Mouse (Mus musculus) frontal cortex, postnatal 10 days (tissue): ENCODE measurements around the gene Arhgap21.
A peak's percentile ranks its signal among the peaks of the same experiment; 100 is the strongest.

Source experiments
- DNase-seq, 2 experiments: peaks; one replicate each; pipeline ENCODE4 v3.0.0; 2022; ENCODE audit warnings: low spot score in 2 of 2, mixed read lengths in 1 of 2

Gene Arhgap21

GRCm38 (mm10) chr2:20968441-20969200 lies at the start of gene Arhgap21:
Arhgap21 (minus strand) TSS chr2:20968881.
- peak; percentile 72 to 81 for DNase-seq

DNA sequence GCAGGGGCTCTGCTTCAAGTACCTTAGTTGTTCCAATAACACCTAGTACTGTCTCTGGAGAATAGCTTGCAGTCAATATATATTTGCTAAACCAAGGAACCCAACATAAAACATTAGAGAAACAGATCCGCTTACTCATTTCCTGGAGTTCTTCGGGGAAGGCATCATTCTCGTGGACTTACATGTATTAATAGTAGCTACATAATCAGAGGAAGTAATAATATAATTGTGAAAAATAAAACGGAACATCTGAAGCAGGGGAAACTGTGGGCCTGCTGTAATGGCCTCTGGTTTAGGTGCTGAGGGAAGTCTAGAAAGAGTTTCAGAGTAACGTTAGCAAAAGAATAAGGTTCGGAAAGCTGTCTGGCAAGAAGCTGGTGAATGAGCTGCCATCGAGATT lies 47.9 kb upstream of the Arhgap21 start:
- DNase-seq = no peak

GRCm38 (mm10) chr2:21010806-21011397 lies 42.2 kb upstream of the Arhgap21 start:
- no peak for DNase-seq

- no peak for DNase-seq
Observed at GRCm38 (mm10) chr2:21010219-21010618, 41.5 kb upstream of the Arhgap21 start.

- DNase-seq = no peak
Observed at GRCm38 (mm10) chr2:21009258-21010140, 40.8 kb upstream of the Arhgap21 start.

DNA sequence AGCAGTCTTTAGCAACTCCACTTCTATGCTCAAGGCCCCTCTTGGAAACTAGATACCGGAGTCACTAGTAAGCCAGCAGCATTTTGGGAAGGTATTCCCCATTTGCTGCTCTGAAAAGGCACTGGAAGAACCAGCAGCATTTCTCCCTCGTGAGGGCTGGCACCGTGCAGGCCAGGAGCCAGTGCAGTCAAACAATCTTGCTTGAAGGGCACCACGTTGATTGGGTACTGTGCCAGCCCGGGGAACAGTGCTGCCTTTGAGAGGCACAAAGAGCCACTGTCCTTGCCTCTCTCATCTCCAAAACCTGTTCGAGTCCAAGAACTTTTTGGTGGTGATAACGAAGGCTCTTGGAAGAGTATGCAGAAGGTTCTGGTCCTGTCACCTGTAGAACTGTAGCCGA lies 33.9 kb upstream of the Arhgap21 start:
- peak in 1 of 2 experiments; percentile 52 for DNase-seq

- no peak for DNase-seq
Observed at GRCm38 (mm10) chr2:21001156-21001555, 32.5 kb upstream of the Arhgap21 start.

- no peak for DNase-seq
Observed at GRCm38 (mm10) chr2:20995547-20995946, 26.9 kb upstream of the Arhgap21 start.

- DNase-seq = no peak
Observed at GRCm38 (mm10) chr2:20991508-20991907, 22.8 kb upstream of the Arhgap21 start.

GRCm38 (mm10) chr2:20990907-20991306 lies 22.2 kb upstream of the Arhgap21 start:
- DNase-seq = no peak

GRCm38 (mm10) chr2:20990056-20990455 lies 21.4 kb upstream of the Arhgap21 start:
- DNase-seq = no peak

GRCm38 (mm10) chr2:20987822-20988221 lies 19.1 kb upstream of the Arhgap21 start:
- no peak for DNase-seq

- no peak for DNase-seq
Observed at GRCm38 (mm10) chr2:20978726-20979125, 10.0 kb upstream of the Arhgap21 start.

GRCm38 (mm10) chr2:20977051-20977450 lies 8.4 kb upstream of the Arhgap21 start:
- no peak for DNase-seq

DNA sequence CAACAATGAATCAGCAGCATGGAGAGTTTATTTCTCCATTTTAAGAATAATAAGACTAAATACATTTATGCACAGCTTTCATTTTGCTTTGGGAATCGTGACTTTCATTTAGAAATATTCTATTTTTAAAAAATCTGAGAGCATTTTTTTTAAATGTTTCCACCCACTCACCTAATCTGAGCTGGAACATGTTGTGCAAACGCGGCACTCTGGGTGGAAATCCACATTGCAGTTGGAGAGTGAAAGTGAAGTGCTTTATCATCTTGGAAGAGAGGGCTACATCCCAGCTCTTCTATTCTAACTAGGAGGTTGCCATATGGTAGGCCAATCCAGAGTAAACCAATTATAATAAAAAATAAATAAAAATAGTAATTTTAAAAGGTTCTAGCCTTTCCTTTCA lies 4.8 kb upstream of the Arhgap21 start:
- DNase-seq = no peak

DNA sequence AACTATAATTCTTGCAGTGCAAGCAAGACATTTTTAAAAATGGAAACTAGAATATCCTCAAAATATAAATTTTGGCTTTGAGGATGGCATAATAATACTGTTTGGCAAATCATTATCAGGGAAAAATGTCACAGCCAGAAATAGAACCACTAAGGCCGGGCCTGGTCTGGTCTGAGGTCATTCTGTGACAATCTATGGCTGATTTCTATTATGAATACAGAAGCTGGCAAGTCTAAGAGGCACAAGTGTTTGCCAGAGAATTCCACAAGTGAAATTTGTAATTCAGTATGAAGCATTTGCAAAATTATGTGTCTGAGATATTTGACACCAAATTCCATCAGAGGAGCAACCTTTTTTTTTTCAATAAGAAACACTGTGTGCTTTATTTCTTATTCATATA lies 3.5 kb upstream of the Arhgap21 start:
- DNase-seq = no peak

DNA sequence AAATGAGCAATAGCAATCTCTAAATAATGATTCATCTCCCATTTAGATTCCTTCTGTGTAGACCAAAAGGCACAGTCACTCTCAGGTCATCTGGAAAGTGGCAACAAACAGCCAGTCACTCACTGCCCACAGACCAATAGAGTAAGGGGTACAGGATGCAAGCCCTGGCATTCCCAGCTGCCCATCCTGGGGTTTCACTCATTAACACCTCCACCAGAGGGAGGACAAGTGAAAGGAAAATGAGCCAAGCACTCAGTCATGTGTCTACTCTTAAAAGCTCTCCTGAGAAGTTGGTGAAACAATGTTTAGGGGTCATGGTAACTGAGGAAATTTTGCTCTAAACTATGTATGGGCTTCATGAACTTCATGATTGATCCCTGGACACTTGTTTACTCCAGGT lies 2.9 kb upstream of the Arhgap21 start:
- no peak for DNase-seq

DNA sequence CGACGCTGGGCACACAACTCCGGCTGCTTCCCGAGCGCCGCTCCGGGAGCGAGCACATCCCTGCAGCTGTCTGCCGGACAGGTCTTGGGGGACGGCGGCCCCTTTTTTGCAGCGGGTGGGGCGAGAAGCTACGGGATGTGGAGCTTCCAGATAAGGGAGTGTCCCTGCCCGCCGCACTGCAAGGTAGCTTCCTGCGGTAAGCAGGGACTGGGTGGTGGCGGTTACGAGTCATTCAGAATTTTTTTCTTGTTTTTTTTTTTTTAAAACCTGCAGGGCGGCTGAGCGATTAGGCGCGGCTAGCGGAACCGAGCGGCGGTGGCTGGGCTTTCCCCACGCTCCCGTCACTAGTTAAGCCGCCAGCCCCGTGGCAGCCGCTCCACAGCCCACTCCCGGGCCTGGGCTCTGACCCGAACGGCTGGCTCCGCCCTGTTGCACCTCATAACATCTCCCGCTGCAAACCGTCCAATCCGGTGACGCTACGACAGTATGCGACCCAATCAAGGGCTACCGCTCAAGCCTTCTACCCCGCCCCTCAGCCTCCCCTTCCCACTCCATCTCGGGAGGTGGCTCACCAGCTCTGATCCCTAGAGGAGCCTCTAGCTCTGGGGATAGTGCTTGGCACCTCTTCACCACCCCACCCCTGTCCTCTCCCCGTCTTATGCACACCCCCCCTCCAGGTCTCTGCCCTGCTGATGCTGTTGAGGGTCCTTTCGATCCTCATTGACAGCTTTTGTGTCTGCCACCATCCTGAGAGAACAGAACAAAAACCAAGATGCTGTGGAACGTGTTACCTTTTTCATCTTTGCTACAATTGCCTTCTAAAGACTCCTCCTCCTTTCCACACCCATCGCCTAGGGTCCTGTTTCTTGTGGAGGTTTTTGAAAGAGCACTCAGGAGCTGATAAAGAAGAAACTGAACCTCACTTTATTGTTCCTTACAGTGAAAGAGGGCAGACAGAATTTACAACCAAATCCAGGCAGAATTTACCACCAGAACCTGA lies 820 bp upstream of the Arhgap21 start:
- peak; percentile 94 to 95 for DNase-seq

GRCm38 (mm10) chr2:20967646-20968351 lies 882 bp downstream of the Arhgap21 start:
- DNase-seq = peak in 1 of 2 experiments; percentile 36

DNA sequence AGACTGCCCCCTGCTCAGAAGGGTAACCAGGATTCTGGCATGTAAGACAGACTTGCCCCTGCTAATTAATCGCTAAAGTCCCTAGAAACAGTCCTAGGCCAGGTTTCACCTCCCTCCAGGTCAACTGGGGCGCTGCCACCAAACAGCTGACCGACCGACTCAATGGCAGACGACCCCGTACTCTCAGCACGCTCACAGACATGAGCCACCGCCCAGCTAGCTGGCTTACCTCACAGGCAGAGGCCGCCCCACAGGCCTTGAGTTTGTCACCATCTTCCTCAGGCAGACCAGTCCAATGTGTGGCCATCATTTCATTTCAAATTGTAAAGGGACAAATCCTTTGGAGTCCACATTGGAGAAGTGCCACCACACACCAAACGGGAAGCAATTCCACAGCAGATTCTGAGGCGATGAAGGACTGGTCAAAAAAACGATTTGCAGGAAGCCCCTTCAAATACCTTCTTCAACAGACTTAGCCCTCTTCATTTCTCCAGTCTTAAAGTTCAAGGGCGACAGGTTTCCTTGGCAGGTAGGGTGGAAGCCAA lies 1.5 kb downstream of the Arhgap21 start:
- DNase-seq = peak in 1 of 2 experiments; percentile 29
